Mouse (Mus musculus): ENCODE measurements around the gene Igf2.

DNA sequence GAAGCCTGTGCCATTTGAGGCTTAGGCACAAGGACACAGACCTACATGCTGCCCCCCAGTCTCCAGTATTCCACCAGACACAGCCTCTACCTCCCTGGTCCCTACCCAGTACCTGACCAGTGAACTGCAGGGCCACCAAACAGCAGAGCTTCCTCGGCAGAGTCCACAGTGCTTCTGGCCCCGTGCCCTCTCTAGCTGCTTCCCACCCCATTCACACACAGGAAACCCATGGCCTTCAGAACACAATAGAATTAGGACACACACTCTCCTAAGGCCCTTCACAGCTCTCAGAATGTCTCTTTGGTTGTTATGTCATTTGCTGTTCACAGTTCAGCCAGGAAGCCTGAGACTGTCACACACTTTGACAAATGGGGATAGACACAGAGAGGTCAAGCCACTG, at the start of gene Igf2:
- TF ChIP-seq CTCF (IDR thresholded peaks at IDR 0.05) (no peak), EP300 (IDR thresholded peaks at IDR 0.05) (no peak)

All from lung, postnatal 0 days (tissue).